Mouse (Mus musculus): ENCODE measurements around the gene Fgf6. TPM values are rescaled to one million over a fixed set of nuclear protein-coding genes. Genes with fewer than 3 reads are reported as not detected.

Gene Fgf6
- polyA plus RNA-seq, 1 experiment from 2014 or later = 0.02 TPM

Other genes with a start within 250 kb of the Fgf6 start
- 176 and 193 TPM in 2 replicates for gene Ndufa9, start 166.4 kb upstream of the Fgf6 start, polyA plus RNA-seq (2015; fragmentation: Nextera tagmentation; extraction: Ambion mirVana)
- not detected in 2 replicates for gene Akap3, start 162.5 kb upstream of the Fgf6 start, polyA plus RNA-seq (2015; fragmentation: Nextera tagmentation; extraction: Ambion mirVana)
- not detected in 2 replicates for gene Dyrk4, start 93.7 kb upstream of the Fgf6 start, polyA plus RNA-seq (2015; fragmentation: Nextera tagmentation; extraction: Ambion mirVana)
- 59.0 and 67.3 TPM in 2 replicates for gene Rad51ap1, start 76.0 kb upstream of the Fgf6 start, polyA plus RNA-seq (2015; fragmentation: Nextera tagmentation; extraction: Ambion mirVana)
- gene D6Wsu163e, start 75.6 kb upstream of the Fgf6 start, polyA plus RNA-seq (2015; fragmentation: Nextera tagmentation; extraction: Ambion mirVana) = 19.6 and 22.5 TPM in 2 replicates
- not detected in 2 replicates for gene Fgf23, start 57.3 kb downstream of the Fgf6 start, polyA plus RNA-seq (2015; fragmentation: Nextera tagmentation; extraction: Ambion mirVana)
- 1.0 and 1.4 TPM in 2 replicates for gene Tigar, start 94.0 kb downstream of the Fgf6 start, polyA plus RNA-seq (2015; fragmentation: Nextera tagmentation; extraction: Ambion mirVana)
- gene Ccnd2, start 136.6 kb downstream of the Fgf6 start, polyA plus RNA-seq (2015; fragmentation: Nextera tagmentation; extraction: Ambion mirVana) = 109 and 129 TPM in 2 replicates